Mouse (Mus musculus) forelimb bud, embryonic 11.5 days (tissue): ENCODE data around the gene Ccdc85b.
A peak's percentile ranks its signal among the peaks of the same experiment; 100 is the strongest.
"Not testable (repeated sequence)": the region's sequence is repeated elsewhere in the genome, so short reads cannot be mapped to it uniquely, and the experiment has no call there.

Experiments used
- DNase-seq: peaks from one replicate; pipeline ENCODE4 v3.0.0-alpha.2; 2012; ENCODE audit warnings: low read depth, low spot score

Gene Ccdc85b

DNA sequence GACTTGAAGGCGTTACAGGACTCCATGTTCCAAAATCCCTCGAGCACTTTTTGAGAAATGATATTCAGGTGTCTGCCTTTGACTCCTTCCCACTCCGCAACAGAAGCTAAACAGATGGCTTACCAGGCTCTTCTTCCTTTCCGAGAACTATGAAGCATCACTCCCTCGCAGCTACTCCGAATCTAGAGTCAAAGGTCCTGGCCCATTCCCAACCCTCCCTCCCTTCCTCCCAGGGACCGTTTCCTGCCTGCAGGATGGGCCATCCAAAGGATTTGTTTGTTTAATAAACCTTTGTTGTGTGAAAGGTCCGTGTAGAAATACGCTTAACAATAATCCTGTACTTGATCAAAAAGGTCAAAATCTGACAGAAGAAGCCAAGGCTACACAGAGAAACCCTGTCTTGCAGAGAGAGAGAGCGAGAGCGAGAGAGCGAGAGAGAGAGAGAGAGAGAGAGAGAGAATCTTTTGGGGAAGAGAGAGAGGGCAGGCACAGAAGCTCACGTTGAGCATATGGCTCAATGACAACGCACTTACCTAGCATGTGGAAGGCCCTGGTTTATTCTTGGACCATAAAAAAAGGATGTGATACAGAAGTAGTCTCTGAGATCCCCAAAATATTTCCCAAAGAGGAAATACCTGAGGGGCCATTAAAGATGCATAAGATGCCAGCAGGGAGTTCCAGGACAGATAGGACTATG is at the start of gene Ccdc85b:
Gene Ccdc85b (minus strand): TSS at position 149 of the 697 bp plus-strand sequence.
- no peak for DNase-seq

DNA sequence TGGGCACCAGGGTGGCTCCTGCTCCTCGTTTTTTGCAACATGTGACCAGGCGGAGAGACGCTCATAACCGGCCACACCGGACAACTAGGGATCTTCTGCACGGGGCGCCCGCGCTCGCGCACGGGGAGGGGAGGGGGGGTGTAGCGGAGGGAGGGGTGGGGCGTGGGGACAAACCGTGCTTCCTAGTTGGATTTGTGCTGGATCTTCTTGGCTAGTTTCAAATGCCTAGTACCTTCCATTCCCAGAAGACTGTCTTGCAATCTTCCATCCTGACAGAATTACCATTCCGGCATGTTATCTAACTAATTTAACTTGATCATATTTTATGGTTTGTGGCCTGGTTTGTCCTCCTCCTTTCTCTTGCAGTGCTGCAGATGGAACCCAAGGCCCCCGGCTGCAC is 46.0 kb upstream of the Ccdc85b start, which contains the start of gene 1700020D05Rik:
Gene 1700020D05Rik (minus strand): TSS at position 101 of the 400 bp plus-strand sequence.
- no peak for DNase-seq

DNA sequence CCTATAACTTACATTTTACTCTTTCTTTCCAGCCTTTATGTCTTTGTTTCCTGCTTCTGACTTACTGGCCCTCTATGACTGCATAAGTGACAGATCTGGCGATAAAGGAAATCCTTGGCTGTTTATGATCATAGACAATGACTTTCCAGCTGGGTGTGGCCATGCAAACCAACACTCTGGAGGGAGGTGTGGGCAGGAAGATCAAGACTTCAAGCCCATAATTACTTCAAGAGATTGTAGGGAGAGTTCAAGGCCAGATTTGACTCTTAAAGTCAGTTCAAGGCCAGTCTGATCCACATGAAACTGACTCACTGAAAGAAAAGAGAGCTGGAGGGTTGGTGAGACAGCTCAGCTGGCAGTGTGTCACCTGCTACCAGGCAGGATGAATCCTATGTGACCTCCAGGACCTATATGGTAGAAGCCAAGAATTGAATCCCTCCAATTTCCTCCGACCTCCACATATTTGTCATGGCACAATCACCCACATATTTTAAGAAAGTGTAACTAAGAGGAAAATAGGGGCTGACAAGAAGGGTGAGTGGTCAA is 42.7 kb upstream of the Ccdc85b start:
- DNase-seq = no peak

DNA sequence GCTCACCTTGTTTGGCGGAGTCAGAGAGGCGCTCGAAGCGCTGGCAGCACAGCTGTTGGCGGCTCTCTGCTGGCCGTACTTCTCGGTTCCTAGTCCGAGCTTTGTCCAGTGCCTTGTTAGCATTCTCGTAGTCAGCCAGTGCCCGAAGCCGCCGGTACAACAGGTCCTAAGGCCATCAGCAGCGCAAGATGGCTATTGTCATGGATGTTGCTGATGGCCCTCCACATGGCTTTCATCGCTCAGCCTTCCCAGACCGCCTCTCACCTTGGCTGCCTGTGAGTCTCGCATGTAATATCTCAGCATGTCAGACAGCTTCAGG is 38.3 kb upstream of the Ccdc85b start:
- DNase-seq = no peak

DNA sequence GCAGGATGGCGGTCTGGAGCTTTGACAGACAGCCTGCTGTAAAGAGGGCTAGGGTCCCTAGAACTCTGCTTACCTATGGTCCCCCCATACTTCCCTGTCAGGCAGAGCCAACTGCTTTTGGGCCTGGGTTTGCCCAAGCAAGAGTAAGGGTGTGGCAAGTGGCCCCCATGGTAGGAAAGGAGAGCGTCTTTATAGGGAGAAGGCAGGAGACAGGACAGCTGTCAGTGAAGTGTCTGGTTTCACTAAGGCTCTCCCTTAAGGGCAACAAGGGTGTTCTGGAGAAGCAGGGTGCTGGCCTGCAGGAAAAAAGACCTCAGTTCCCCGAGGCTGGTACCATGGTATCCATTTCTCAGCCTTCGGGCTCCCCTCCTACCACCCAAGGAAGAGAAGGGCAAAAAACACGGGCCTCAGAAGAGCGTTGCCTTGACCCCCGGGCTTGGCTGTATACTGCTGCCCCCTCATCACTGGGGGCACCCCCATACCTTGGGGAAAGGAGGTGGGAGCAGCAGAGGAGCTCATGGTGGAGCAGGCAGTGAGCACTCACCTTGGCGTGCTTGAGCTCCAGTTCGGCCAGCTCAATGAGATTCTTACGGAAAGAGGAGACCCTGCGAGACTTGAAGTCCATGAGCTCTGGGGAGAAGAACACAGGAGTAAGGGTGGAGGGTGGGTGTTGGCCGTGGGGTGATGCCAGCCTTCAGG is 37.8 kb upstream of the Ccdc85b start:
- no peak for DNase-seq

DNA sequence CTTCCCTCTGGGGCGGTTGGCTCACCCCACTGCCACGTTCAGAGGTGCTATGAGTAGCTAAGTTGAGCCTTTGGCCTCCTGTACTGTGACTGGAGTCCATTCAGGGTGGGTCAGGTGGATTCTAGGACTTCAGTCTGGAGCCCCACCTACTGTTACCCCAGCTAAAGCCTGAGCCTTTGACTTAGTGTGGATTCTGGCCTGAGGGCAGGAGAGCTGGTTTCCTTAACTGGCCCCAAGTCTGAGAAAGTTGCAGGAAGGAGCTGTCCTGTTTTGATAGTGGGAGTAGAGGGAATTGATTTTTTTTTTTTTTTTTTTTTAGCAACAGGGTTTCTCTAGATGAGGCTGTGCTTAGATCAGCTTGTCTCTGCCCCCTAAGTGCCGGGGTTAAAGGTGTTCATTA is 36.6 kb upstream of the Ccdc85b start:
- no peak for DNase-seq

DNA sequence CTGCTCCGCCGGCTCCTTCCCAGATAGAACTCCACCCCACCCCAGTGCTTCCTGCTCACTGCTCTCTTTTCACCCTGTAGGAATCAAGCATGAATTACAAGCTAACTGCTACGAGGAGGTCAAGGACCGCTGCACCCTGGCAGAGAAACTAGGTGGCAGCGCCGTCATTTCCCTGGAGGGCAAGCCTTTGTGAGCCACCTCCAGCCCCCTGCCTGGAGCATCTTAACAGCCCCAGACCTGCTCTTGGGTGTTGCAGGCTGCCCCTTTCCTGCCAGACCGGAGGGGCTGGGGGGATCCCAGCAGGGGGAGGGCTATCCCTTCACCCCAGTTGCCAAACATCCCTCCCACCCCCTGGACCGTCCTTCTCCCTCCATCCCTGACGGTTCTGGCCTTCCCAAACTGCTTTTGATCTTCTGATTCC is 35.6 kb upstream of the Ccdc85b start:
- not testable (repeated sequence) for DNase-seq

DNA sequence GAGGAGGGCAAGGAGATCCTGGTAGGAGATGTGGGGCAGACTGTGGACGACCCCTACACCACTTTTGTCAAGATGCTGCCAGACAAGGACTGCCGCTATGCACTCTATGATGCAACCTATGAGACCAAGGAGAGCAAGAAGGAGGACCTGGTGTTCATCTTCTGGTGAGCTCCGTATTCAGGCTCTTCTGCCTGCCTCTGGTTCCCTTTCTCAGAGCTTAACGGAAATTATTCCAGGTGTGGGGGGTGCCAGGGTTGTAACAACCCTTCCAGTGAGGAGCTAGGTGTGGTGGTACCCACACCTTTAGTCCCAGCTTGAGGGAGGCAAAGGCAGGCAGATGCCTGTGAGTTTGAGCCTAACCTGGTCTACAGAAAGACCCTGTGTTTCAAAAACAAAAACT is 34.9 kb upstream of the Ccdc85b start:
- DNase-seq = no peak

DNA sequence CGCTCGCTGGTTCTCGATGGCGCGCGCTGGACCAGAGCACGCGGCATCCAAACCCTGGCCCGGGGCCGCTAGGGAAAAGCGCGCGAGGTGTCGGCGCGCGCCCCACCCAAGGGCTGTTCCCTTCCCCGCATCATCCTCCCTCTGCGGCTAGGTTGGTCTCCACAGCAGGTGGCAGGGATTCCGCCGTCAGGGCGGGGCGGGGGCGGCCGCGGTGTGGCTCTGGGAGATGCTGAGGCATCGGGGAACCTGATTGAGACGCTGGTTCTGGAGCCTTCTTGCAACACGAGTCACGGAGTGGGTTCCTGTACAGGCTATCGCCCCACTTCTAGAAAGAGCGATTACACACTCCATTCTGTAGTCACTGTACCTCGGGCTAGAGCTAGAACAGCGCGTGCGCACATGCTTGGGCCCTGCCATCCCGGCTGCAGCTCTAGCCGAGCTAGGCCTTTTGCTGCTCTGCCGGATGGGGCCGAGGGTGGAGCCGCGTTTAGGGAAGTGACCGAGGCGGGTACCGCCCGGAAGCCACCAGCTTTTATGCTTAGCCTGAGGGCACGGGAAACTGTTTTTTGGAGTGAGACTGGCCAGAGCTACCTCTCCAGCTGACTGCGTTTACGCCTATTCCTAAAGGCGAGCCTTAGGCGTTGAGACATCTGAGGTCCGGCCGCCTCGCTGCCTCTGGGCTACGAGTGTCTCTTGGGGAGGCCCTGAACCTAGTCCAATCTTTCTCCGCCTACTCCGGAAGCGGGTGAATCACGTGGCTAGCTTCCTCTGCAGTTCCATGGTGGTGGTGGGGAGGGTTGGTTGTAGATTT is 33.4 kb upstream of the Ccdc85b start:
- DNase-seq = peak; percentile 71

DNA sequence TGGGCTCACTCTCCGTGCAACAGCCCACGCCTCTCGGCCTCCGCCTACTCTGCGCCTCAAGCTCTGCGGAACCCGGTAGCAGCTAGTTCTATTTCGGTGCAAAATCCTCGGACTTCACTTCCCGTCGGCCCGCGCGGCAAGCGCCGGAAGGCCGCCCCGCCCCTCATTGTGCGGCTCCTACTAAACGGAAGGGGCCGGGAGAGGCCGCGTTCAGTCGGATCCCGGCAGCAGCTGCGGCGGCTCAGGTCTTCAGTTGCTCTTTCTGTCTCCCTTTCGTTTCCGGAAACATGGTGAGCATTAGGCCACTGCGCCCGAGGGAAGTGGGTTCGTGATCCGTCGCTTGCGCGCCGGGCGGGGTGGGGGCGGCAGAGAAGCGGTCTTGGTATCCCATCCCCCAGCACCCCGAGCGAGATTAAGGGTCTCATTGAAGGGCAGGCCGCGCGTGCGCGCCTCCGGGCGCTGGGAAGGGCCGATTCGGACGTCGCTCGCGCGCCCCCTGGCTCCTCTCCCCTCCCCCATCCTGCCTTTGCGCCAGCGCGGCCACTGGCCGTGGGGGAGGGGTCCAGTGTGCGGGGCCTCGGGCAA is 32.7 kb upstream of the Ccdc85b start, which contains the start of gene Cfl1:
Gene Cfl1 (plus strand): TSS at position 143 of the 585 bp plus-strand sequence.
- DNase-seq = peak; percentile 96

DNA sequence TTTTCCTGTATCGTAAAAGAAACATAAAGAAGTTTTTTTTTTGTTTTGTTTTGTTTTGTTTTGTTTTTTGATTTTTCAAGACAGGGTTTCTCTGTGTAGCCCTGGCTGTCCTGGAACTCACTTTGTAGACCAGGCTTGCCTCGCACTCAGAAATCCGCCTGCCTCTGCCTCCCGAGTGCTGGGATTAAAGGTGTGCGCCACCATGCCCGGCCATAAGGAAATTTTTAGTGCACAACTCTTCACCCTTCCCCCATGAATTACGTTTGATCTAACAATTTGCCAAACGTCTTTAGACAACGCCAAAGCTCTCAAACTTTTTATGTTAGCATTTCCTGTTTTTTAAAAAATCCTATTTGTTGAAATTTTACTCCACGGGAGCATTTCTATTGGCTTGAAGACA is 32.0 kb upstream of the Ccdc85b start:
- not testable (repeated sequence) for DNase-seq

DNA sequence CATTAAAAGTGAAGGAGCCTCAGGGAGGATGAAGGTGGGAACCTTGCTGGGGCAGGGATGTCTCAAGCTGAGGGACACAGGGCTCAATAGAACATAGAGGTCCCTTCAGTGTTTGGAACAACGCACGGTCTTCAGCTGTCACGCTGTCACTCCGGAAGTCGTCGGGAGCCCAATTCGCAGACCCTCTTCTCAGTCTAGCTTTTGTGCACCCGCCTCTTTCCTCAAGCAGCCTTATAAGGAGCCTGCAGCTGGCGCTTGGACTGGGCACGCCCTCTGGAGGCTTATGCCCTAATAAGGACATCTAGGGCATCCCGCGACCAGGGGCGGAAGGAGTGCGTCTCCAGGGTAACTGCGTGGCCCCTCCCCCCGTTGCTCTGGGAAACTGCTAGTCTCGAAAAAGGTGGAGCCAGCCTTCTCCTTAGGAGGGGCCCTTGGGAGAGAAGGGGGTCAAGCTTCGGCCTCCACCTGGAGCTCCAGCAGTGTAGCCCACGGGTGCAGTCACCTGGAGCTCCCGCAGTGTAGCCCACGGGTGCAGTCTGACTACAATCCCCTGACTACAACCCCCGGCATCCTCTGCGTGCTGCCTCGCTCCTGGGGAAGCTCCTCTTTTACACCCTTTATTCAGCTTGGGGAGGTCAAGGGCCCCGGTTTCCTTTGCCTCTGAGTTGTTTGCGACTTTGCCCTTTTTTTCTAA is 31.3 kb upstream of the Ccdc85b start:
- peak; percentile 97 for DNase-seq

DNA sequence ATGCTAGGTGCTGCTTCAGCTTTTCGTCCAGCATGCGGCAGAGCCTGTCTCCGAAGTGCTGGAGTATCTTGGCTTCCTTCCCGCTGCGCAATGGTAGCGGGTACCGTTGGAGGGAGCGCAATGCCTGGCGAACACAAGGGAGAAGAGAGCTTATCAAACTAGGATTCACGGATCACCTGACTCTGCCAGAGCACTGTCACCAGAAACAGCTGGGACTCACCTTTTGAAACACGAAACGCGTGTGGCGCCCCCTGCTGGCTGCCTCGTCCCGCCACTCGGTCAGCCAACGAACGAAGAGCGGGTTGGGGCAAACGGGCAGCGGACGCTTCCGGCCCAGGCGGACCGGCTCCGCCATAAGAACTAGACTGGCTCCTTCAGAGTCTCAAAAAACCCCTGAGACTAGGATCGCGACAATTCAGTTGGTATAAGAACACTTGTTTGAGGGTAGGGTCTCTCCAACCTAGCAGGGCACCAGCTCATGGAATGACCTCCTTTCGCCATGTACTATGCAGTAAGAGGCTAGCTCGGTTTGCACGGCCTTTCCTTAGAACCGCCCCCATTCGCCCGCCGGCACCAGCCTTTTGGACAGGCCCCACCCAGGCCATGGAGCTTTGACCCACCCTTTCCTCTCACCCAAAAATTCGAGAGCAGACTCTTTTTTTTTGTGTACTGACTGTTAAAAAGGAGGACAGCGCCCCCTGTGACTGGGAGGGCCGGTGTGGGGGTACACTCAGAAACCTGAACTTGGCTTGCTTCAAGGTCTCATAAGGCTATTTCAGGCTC is 30.3 kb upstream of the Ccdc85b start, which contains the start of gene Mus81:
Gene Mus81 (minus strand): TSS at position 635 of the 783 bp plus-strand sequence.
- DNase-seq = peak; percentile 92

DNA sequence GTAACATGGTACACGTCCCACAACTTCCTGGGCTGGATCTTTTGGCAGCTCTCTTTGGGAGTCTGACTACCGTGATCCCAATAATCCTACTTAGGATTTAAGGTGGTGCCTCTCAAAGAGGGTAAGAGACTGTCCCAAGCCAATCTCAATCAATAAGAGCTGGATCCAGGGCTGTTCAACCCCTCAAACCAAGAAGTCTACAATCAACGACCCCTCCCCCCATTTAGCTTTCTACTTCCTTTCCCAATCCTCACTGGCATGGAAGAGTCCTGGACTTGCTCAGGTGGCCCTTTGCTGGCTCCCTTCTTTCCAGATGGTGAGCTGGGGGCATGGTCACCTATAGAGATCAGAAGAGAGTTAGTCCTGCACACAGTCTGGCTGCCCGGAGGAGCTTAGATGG is 29.1 kb upstream of the Ccdc85b start:
- no peak for DNase-seq

DNA sequence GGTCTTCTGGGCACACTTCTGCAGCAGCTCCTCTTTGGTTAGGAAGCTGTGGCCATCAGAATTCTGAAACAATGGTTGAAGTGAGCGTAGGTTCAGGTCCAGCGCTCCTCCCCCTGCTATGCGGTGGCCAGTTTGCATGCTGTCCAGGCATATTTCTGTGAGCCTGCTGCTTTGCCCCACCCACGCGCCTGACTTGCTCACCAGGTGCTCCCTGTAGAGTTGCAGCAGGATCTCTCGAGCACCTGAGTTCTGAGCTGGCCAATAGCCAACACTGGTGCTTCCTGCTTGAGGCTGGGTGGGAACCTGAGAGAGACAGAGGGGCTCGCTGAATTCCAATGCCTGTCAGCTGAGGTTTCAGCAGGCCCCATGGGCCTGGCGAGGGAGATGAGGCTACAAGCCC is 28.6 kb upstream of the Ccdc85b start:
- no peak for DNase-seq

DNA sequence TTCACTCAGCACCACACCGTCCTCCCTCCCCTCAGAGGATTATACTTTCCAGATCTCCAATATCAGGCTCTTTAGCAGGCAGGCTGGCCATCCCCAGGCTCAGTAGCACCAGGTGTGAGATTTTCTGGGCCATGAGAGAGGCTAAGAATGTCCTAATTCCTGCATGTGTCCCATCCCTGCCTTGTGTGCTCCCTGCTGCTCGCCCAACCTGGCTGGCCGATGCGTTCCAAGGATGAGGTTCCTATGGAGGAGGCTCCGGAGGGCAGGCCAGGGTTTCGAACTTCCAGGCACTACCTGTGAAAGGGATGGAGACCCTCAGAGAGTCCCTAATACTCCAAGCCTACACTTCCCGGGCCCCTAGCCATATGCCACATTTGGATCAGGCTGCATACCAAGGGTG is 28.1 kb upstream of the Ccdc85b start:
- no peak for DNase-seq

DNA sequence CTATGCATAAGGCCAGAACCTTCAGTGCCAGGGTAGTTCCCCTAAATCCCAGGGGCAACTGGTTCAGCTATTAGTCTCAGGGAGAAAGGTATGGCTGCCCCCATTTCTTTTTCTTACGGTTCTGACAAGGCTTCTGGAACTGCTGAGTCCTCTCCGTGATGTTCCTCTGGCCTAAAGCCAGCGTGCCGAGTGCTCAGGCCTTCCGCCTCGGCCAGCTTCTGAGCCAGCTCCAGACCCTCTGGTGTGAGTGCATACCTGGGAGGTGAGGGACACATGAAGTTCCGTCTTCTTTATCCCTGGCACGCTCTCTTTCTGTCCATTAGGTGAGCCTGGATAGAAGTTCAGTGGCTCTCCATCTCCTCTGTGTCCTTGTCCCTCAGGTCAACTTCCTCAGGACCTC is 27.7 kb upstream of the Ccdc85b start:
- no peak for DNase-seq

DNA sequence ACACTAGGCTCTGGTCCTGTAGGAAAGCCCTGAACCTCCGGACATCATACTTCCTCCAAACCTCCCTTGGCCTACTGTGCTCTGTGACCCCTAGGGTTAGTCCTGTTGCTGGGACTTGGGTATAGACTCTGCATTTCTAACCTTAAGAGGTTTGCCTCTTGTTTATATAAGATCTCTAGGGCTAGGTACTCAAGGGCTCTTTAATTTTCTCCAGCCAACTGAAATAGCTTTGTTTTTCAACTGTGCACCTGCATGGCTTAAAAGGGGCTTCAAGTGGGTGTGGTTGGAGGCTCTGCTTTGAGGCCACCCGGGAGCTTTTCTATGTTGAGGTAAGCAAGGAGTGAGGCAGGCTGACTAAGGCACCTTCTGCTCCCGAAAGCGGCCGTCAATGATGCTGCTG is 26.8 kb upstream of the Ccdc85b start:
- no peak for DNase-seq

DNA sequence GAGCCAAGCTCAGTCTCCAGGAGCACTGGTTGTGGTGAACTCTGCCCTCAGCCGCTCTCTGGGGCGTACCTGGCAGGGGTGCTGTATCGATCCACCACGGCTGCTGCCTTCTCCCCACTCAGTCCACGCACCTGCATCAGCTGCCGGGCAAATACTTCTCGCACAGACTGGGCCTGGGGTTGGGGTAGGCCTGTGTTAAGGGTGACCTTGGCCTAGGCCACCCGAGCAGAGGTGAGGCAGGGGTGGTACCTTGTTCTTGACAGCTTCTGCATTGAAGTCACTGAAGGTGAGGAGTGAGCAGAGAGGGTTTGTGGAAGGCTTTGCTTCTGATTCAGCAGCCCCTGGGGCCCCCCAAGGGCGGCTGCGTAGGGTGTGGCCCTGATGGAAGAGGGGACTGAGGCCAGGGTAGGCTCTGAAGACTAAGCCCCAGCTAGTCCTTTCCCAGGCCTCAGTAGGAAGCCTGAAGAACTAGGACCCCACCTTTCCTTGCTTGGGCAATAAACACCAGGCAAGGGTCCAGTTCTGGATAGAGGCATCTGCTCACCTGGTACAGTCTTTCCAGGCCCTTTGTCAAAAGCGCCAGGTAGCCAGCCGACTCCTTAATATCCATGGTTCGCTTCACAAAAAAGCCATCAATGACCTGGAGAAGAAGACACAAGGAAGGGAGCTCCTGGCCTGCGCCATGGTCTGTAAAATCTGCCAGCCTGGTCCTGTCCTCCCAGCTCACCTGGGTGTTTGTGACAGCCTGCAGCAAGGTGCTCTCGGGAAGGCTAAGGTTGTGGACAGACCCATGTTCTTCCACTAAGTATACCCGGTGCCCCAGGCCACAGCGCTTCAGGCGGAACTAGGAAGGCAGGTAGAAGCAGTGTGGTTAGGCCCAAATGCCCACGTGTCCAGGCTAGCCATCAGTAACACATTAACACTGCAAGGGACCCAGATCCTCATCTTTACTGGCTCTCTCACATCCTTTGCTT is 26.0 kb upstream of the Ccdc85b start:
- no peak for DNase-seq
